12 mouse cellular contexts compared by ENCODE assay signal in genomic region chr14:11151634-11152321, GRCm38 (mm10). TPM values are rescaled to one million over a fixed set of nuclear protein-coding genes. Genes with fewer than 3 reads are reported as not detected.
DNase-seq lines count a peak whose midpoint lies in the region; ATAC-seq and TF ChIP-seq lines count a peak whose summit lies in the region.
"Had no signal": no experiment of that assay in that cellular context is flagged by ENCODE, and none has a peak within 500 bp of the region (broad histone marks: within the 10 kb centered on the region; RNA-seq: fewer than 3 reads in every experiment).

No protein-coding gene starts in this region.

- peak; percentile 83 to 90 for DNase-seq in heart, adult 18-20 months
- peak; percentile 57 to 73 for DNase-seq in gastrocnemius, adult 8-10 months (ENCODE audit: low spot score in 2 of 2)
- DNase-seq in kidney, adult 9 months = peak; percentile 52
- DNase-seq in lung, postnatal 36 days = peak; percentile 48
- no peak for DNase-seq in left cerebral cortex, adult 2 months (ENCODE audit: extremely low spot score in 1 of 2, low spot score in 2 of 2)
- DNase-seq in spleen, postnatal 14 days (ENCODE audit: low spot score in 2 of 2) = no peak
- no peak for DNase-seq in layer of hippocampus, postnatal 14 days (ENCODE audit: low spot score in 2 of 2)
- DNase-seq: liver, postnatal 0 days had no signal

- 83% methylated on average over 9 of the region's 9 CpGs for WGBS in heart, embryonic 12.5 days

- TF ChIP-seq CTCF in left cerebral cortex, adult 2 months (IDR thresholded peaks at IDR 0.05) = no peak

- no peaks in the 10 kb centered on the region for H3K36me3 ChIP-seq in heart, embryonic 12.5 days
- H3K36me3 ChIP-seq: hindbrain, embryonic 10.5 days had no signal

- H3K9me3 ChIP-seq in heart, embryonic 12.5 days (replicated peaks) = no peaks in the 10 kb centered on the region
- H3K9me3 ChIP-seq: hindbrain, embryonic 10.5 days had no signal

- H3K9ac ChIP-seq in heart, embryonic 12.5 days = no peak overlapping the region
- H3K9ac ChIP-seq: liver, postnatal 0 days had no signal

- no peak overlapping the region for H3K4me3 ChIP-seq in heart, embryonic 12.5 days
- no peak overlapping the region for H3K4me3 ChIP-seq in left cerebral cortex, adult 2 months
- H3K4me3 ChIP-seq: hindbrain, embryonic 10.5 days; layer of hippocampus, adult 2 months had no signal

- intact Hi-C loops in left cerebral cortex, adult 2 months (cut with DNase I) = no loop called here

- H3K27ac ChIP-seq in heart, embryonic 12.5 days (ENCODE audit: poor library complexity, severe bottlenecking) = no peak overlapping the region
- no peak overlapping the region for H3K27ac ChIP-seq in left cerebral cortex, adult 2 months
- H3K27ac ChIP-seq: hindbrain, embryonic 10.5 days; layer of hippocampus, adult 2 months had no signal

- H3K27me3 ChIP-seq in heart, embryonic 12.5 days (replicated peaks) = no peaks in the 10 kb centered on the region

- no peaks in the 10 kb centered on the region for H3K4me1 ChIP-seq in heart, embryonic 12.5 days (replicated peaks)
- H3K4me1 ChIP-seq: hindbrain, embryonic 10.5 days had no signal

- no peak for ATAC-seq in heart, embryonic 12.5 days (ENCODE audit: insufficient number of reproducible peaks, low FRiP score)
- ATAC-seq: forebrain, embryonic 14.5 days; liver, postnatal 0 days had no signal

- H3K4me2 ChIP-seq in heart, embryonic 12.5 days = no peak overlapping the region

RNA-seq across cellular contexts. Expression of gene Fhit, which starts 10.1 kb away (rescaled TPM):
- 1 to 10 TPM; 1.7 to 1.8 TPM for total RNA-seq in heart, adult 18-20 months (2021)
- 3.6 and 4.6 TPM in 2 replicates for polyA plus RNA-seq in heart, embryonic 12.5 days (2016; fragmentation: Nextera tagmentation; extraction: Ambion mirVana)
- 1 to 10 TPM in 2 of 4 experiments, under 1 TPM in 2; 0.63 to 1.8 (median 0.99) TPM for total RNA-seq in gastrocnemius, adult 8-10 months (2022)
- 1 to 10 TPM; 6.0 to 7.5 TPM for total RNA-seq in left cerebral cortex, adult 2 months (2021)
- total RNA-seq in layer of hippocampus, postnatal 14 days (2021) = 1 to 10 TPM; 5.1 to 6.5 TPM

Comparison
In these comparisons a context has a peak if more than half of its experiments do, and no peak if none do; other contexts are left out.
1. DNase-seq: peak in heart, adult 18-20 months (2 of 2), gastrocnemius, adult 8-10 months (2 of 2), kidney, adult 9 months (single experiment) and lung, postnatal 36 days (single experiment); none in left cerebral cortex, adult 2 months (0 of 2), spleen, postnatal 14 days (0 of 2) and layer of hippocampus, postnatal 14 days (0 of 2).